Mouse (Mus musculus) hindbrain, embryonic 11.5 days (tissue): ENCODE measurements at regions not wholly inside any gene's neighbourhood (a gene's known extent, or its start where the extent isn't known, plus 50 kb on each side); places are given as distances from the start of the nearest gene placed in this dataset.

ENCODE experiments used
- ATAC-seq: fragments of 200-750 bp; cut with Nextera tagmentation; 2 replicates; pipeline ENCODE4 v1.8.0; 2017; ENCODE audit warnings: mild to moderate bottlenecking, moderate TSS enrichment, moderate library complexity; ENCODE audit not compliant: low FRiP score
- DNase-seq: peaks from one replicate; pipeline ENCODE4 v3.0.0-alpha.2; 2015; ENCODE audit warnings: low spot score
- H3K27ac ChIP-seq: fragments of 300-500 bp; sonication (generic); 2 replicates; pipeline ENCODE4 v1.5.1; 2014; ENCODE audit warnings: mild to moderate bottlenecking, low read depth, low read length
- H3K27me3 ChIP-seq: fragments of 300-500 bp; sonication (generic); 2 replicates; pipeline ENCODE4 v1.6.1; 2014; ENCODE audit warnings: mild to moderate bottlenecking, low read length, moderate library complexity, mixed read lengths; ENCODE audit not compliant: control insufficient read depth, insufficient read depth
- H3K36me3 ChIP-seq: fragments of 300-500 bp; sonication (generic); 2 replicates; pipeline ENCODE4 v1.6.1; 2014; ENCODE audit warnings: mild to moderate bottlenecking, low read length, moderate library complexity, mixed read lengths; ENCODE audit not compliant: control insufficient read depth, insufficient read depth
- H3K4me1 ChIP-seq: fragments of 300-500 bp; sonication (generic); replicated peaks from 2 replicates; pipeline ENCODE4 v1.6.1; 2014; ENCODE audit warnings: low read length, mixed read lengths; ENCODE audit not compliant: control insufficient read depth, insufficient read depth
- H3K4me2 ChIP-seq: fragments of 300-500 bp; sonication (generic); replicated peaks from 2 replicates; pipeline ENCODE4 v1.6.1; 2014; ENCODE audit warnings: mild to moderate bottlenecking, low read depth, low read length
- H3K4me3 ChIP-seq: fragments of 300-500 bp; sonication (generic); 2 replicates; pipeline ENCODE4 v1.5.1; 2014; ENCODE audit warnings: low read depth, low read length
- H3K9ac ChIP-seq: fragments of 300-500 bp; sonication (generic); 2 replicates; pipeline ENCODE4 v1.6.1; 2014; ENCODE audit warnings: low read depth, low read length
- H3K9me3 ChIP-seq: fragments of 300-500 bp; sonication (generic); 2 replicates; pipeline ENCODE4 v1.6.1; 2016; ENCODE audit warnings: low read length; ENCODE audit not compliant: control insufficient read depth
- WGBS: fragments of 180-500 bp; shearing (Covaris S2); extraction: QIAGEN DNeasy Blood & Tissue Kit; methylation state at CpG from one replicate; pipeline ENCODE4 v1.1.7; 2014; 5-methylcytosine and 5-hydroxymethylcytosine counted together

- Histone ChIP-seq H3K36me3 (no peaks in the 10 kb centered on the region), H3K9ac (no peak overlapping the region)
- whole genome bisulfite sequencing, result 57% methylated on average over 4 of the region's 4 CpGs
Observed at GRCm38 (mm10) chr8:49769829-49770228, 926.1 kb upstream of the Tenm3 start.

DNA sequence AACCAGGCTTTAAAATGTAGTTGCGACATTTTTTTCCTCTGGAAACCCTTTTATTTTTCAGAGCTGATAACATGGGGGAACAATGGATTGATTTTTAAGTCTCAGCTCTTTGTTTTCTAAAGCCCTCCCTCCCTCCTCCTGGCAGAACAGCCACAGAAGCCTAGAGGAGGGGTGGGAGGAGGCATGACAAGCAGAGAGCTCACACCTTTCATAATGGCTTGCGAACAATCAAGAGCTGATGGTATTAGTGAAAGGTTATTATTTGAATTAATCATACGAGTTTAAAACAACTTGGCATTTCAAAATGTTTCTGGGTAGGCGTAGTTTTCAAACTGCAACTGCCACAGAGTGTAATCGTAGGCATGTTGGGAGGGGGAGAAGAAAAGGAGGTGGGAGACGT is 894.3 kb upstream of the Tenm3 start:
- no peaks in the 10 kb centered on the region for H3K36me3 ChIP-seq
- no peaks in the 10 kb centered on the region for H3K27me3 ChIP-seq
- 72% methylated on average over 6 of the region's 6 CpGs for WGBS
- H3K27ac ChIP-seq, result no peak overlapping the region
- H3K9me3 ChIP-seq, result no peaks in the 10 kb centered on the region
- H3K4me3 ChIP-seq, result no peak overlapping the region
- no peak overlapping the region for H3K9ac ChIP-seq
- DNase-seq (no peak), ATAC-seq (no peak)
- no peaks in the 10 kb centered on the region for H3K4me1 ChIP-seq
- H3K4me2 ChIP-seq, result no peak overlapping the region

More at GRCm38 (mm10) chr8:49769829-49770228, 926.1 kb upstream of the Tenm3 start:
- Histone ChIP-seq H3K27me3 (no peaks in the 10 kb centered on the region), H3K9me3 (no peaks in the 10 kb centered on the region), H3K27ac (no peak overlapping the region), H3K4me2 (no peak overlapping the region), H3K4me1 (no peaks in the 10 kb centered on the region), H3K4me3 (no peak overlapping the region)
- ATAC-seq, result no peak
- no peak for DNase-seq

DNA sequence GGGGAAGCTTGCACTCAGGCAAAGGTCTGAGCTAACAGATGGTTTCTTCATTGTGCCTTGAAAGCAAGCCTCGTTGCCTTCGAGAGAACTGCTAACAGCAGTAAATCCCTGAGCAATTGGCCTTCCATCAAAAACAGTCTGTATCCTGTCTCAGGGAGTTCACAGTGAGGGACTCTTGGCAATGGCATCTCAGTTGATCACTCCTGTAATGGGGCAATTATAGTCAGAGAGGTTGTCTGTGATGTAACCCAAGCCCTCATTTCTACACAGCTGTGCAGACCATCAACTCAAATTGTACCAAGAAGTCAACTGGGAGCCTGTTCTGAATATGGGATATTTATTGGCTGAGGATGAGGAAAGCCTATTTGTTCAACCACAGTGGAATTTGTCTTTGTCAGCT is 885.4 kb upstream of the Tenm3 start:
- Histone ChIP-seq H3K27ac (no peak overlapping the region), H3K9ac (no peak overlapping the region), H3K4me3 (no peak overlapping the region), H3K36me3 (no peaks in the 10 kb centered on the region), H3K4me1 (no peaks in the 10 kb centered on the region), H3K4me2 (no peak overlapping the region), H3K27me3 (no peaks in the 10 kb centered on the region), H3K9me3 (no peaks in the 10 kb centered on the region)
- DNase-seq (no peak), ATAC-seq (no peak)
- WGBS, result 60% methylated on average over 2 of the region's 2 CpGs

- WGBS, result 89% methylated on average over 2 of the region's 2 CpGs
- no peaks in the 10 kb centered on the region for H3K4me1 ChIP-seq
- no peak overlapping the region for H3K4me2 ChIP-seq
Observed at GRCm38 (mm10) chr8:49712371-49712770, 868.6 kb upstream of the Tenm3 start.

GRCm38 (mm10) chr8:49708701-49709100 is 865.0 kb upstream of the Tenm3 start:
- no peak for DNase-seq
- no peaks in the 10 kb centered on the region for H3K9me3 ChIP-seq
- no peaks in the 10 kb centered on the region for H3K27me3 ChIP-seq
- no peak for ATAC-seq
- 4% methylated on average over 1 of the region's 1 CpGs for WGBS
- H3K27ac ChIP-seq, result no peak overlapping the region
- H3K9ac ChIP-seq, result no peak overlapping the region
- H3K36me3 ChIP-seq, result no peaks in the 10 kb centered on the region
- no peaks in the 10 kb centered on the region for H3K4me1 ChIP-seq
- no peak overlapping the region for H3K4me3 ChIP-seq
- no peak overlapping the region for H3K4me2 ChIP-seq

More at GRCm38 (mm10) chr8:49712371-49712770, 868.6 kb upstream of the Tenm3 start:
- Histone ChIP-seq H3K36me3 (no peaks in the 10 kb centered on the region), H3K9me3 (no peaks in the 10 kb centered on the region), H3K9ac (no peak overlapping the region), H3K27me3 (no peaks in the 10 kb centered on the region), H3K4me3 (no peak overlapping the region), H3K27ac (no peak overlapping the region)
- DNase-seq (no peak), ATAC-seq (no peak)

DNA sequence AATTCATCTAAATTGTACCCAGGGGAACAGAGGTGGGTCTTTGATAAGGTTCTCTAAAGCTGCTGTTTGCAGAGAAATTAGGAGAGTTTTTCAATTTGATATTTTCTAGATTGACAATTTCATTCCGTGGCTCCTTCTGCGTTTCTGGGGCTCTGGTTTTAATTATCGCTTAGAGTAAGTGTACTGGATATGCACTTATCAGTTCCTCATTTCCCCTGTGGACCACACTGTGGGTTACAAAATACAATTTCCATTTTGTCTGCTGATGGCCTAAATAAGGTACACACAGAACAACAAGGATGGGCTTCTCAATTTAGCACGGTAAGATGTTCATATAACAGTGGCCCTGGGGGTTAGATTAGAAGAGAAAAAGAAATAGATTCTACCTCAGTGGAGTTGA is 855.3 kb upstream of the Tenm3 start:
- H3K9me3 ChIP-seq, result no peaks in the 10 kb centered on the region
- H3K4me2 ChIP-seq, result no peak overlapping the region
- no peak for ATAC-seq
- no peak overlapping the region for H3K27ac ChIP-seq
- H3K4me3 ChIP-seq, result no peak overlapping the region
- no peaks in the 10 kb centered on the region for H3K36me3 ChIP-seq
- WGBS, result 83% methylated on average over 4 of the region's 4 CpGs
- H3K27me3 ChIP-seq, result no peaks in the 10 kb centered on the region
- H3K9ac ChIP-seq, result no peak overlapping the region
- no peaks in the 10 kb centered on the region for H3K4me1 ChIP-seq
- DNase-seq, result no peak

DNA sequence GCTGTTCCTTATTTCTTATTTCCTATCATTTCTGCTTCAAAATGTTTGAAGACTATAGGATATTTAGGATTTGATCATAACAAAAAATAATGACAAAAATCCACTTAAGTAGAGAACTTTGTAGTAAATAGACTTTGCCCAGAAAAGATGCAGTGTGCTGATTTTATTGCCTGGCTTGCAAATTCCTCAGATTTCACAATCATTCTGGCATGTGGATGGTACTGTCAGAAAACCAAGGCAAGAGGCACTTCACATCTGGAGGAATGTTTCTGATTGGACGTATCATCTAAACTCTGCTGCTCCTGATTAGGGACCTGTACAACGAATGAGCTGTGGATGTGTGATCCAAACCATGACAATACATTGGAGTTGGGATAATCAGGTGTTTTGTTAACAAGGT is 853.0 kb upstream of the Tenm3 start:
- Histone ChIP-seq H3K4me3 (no peak overlapping the region), H3K27me3 (no peaks in the 10 kb centered on the region), H3K9ac (no peak overlapping the region), H3K4me1 (no peaks in the 10 kb centered on the region), H3K9me3 (no peaks in the 10 kb centered on the region), H3K27ac (no peak overlapping the region), H3K4me2 (no peak overlapping the region), H3K36me3 (no peaks in the 10 kb centered on the region)
- ATAC-seq (no peak), DNase-seq (no peak)
- WGBS, result 79% methylated on average over 2 of the region's 2 CpGs
